Mouse (Mus musculus): Measurements from ENCODE around the gene Gm49322. TPM values are rescaled to one million over a fixed set of nuclear protein-coding genes. Genes with fewer than 3 reads are reported as not detected.

Gene Gm49322
- total RNA-seq, 2 experiments from 2014 or later, result 1.1 to 1.7 TPM

DNA sequence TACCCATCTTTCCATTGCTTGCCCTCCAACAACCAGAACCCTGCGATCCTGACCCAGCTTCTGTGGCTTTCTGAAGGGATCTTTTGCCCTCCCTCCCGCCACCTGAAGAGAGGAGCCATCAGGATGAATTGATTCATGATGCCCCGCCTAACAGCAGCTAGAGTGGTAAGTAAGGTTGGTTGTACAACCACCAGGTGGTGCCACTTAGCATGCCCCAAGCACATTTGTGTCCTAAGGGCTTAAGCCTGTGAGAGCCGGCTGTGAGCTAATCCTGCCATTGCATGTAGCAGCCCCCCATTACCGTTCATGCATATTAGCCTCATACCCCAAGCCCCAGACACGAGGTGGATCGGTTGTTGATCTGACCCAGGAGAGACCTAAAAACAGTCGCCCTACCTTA, 26.9 kb upstream of the Gm49322 start:
- peak in 1 of 2 experiments; percentile 46 for DNase-seq (ENCODE audit: low spot score in 2 of 2)

GRCm38 (mm10) chr10:80583047-80583446, 22.8 kb upstream of the Gm49322 start:
- no peak for DNase-seq (ENCODE audit: low spot score in 2 of 2)

- DNase-seq (ENCODE audit: low spot score in 2 of 2), result peak in 1 of 2 experiments; percentile 18
These were observed 21.8 kb upstream of the Gm49322 start for GRCm38 (mm10) chr10:80584045-80584488.

- DNase-seq (ENCODE audit: low spot score in 2 of 2), result no peak
These were observed 20.9 kb upstream of the Gm49322 start for GRCm38 (mm10) chr10:80584642-80585552.

DNA sequence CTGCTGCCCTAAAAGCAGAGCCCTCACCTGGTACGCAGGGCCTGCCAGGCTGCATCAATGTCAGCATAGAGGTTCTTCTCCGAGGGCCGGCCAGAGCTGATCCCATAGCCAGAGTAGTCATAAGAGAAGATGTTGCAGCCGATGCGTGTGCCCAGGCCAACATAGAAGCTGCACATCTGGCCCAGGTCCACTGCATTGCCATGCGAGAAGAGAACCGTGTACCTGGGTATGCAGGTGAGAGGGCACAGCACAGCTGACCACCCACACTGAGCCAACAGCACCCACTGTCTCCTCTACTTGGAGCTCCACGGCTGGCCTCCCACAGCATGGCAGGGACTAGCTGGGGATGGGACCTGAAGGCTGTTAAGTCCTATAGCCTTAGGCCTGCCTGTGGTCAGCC, 20.2 kb upstream of the Gm49322 start:
- no peak for DNase-seq (ENCODE audit: low spot score in 2 of 2)

DNA sequence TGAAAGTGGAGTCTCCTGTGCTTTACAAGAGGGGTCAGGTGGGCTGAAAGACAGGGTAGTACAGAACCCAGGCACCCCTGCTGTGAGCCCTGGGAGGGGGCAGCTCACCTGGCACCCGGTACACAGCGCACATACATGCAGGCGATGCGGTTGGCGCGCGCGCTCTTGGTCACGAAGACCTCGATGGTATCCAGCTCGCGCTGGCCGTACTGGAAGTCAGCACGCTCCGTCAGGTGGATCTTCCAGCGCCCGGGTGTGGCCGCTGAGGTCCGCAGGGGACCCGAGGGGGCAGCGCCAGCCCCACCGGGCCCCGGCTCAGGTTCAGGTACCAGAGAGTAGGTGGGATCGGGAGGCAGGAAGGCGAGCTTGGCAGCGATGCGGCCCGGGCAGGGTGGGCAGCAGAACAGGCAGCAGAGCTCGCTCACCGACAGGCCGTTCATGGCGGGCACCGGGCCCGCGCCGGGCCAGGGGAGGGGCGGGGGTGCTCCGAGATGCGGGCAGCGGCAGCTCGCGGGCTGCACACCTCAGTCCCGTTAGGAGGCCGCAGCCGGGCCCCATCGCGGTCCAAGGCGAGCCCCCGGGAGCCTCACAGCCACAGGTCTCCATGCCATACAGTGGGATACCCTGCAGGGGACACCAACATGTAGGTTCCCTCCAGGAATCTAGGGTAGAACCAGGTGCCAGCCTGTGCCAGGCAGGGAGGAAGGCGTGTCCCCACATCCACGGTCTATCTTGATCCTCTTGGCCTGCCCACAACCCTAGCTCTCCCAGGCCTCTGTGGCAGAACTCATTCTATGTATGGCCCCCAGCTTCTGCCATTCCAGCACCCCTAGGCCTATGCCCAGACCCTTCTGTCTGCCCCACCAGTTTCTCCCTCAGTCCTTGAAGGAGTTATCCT, 19.2 kb upstream of the Gm49322 start:
- DNase-seq (ENCODE audit: low spot score in 2 of 2), result peak in 1 of 2 experiments; percentile 30

DNA sequence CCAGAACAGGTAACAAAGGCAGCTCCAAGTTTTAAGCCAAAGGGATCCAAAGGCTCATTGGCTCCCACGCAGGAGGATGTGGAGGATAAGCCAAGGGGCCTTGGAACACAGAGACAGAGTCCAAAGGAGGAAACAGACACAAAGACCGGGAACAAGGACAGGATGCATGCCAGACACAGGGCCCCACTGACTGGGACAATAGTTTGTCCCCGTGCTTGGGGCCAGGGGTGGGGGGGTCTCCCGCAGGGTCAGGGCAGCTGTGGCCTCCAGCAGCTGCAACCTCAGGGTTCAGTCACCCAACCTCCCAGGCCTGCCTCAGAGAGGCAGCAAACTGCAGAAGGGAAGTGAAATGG, 18.5 kb upstream of the Gm49322 start:
- DNase-seq (ENCODE audit: low spot score in 2 of 2), result peak in 1 of 2 experiments; percentile 17

DNA sequence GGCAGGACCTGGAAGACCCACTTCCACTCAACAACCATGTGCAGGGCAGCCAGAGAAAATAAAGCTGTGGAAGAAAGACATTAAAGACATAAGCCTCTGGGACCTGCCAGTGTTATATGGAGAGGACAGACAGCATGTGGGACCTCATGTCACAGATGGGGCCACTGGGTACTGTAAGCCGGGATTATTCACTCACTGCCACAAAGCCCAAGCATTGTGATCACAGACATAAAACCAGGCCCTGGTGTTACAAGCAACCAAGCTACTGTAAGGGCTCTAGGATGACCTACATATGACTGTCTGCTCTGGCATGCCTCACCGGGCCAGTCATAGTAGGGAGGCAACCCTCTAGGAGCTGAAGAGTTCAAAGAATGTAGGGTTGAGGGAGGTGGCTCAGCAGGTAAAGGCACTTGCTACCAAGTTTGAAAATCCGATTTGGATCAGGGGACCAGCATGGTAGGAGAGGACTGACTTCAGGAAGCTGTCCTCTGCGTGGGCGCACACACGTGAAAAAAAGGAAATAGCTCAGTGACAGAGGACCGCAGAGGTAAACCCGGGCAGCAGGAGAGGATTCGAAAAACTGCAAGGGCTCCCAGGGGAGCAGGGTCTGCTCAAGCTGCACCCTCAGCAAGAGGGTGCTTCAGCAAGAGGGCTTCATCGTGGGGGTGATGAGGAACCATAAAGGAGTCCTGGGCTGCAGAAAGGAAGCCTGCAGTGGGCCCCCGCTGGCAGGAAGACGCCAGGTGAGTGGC, 16.5 kb upstream of the Gm49322 start:
- DNase-seq (ENCODE audit: low spot score in 2 of 2), result no peak

DNA sequence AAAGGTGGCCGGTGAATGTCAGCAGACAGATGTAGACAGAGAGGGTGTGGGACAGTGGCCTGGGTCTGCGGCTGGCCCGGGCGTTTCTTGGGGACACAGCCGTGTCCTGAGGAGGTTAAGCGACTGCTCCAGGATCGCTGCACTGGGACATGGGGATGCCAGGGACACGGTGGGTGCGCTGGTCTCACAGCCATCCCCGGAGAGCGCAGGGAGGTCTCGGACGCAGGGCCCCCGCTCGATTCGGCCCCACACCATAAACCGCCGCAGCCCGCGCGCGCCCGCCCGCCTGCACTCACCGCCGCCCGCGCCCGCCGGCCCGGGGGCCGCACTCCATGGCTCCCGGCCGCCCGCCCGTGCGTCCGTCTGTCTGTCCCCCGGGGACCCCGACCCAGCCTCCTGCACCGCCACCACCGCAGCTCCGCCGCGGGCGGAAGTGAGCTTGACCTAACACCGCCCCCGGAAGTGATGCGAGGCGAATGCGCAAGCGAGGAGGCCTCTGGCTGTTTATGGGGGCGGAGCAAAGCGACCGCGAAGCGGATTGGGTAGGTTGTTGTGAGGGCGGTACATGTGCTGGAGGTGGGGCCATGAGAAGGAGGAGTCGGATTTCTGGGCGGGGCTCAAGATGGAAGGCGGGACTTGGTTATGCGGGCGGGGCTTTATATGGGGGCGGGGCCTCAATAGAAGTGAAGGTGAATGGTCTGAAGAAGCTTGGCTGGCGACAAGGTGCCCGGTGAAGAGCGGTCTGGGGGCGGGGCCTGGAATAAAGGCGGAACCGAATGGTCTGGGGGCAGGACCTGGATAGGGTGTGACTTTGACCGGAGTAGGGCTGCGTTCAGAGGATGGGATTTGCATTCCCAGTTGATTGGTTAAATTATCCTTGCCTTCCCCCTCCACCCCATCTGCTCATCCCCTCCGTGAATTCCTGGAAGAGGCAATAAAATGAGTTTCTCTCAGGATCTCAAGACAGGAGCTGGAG, 15.7 kb upstream of the Gm49322 start, which contains the start of gene Abhd17a:
Gene Abhd17a (minus strand): TSS at position 463 of the 976 bp plus-strand sequence.
- DNase-seq (ENCODE audit: low spot score in 2 of 2), result peak; percentile 91 to 96

- no peak for DNase-seq (ENCODE audit: low spot score in 2 of 2)
These were observed 9.5 kb upstream of the Gm49322 start for GRCm38 (mm10) chr10:80596318-80596717.

DNA sequence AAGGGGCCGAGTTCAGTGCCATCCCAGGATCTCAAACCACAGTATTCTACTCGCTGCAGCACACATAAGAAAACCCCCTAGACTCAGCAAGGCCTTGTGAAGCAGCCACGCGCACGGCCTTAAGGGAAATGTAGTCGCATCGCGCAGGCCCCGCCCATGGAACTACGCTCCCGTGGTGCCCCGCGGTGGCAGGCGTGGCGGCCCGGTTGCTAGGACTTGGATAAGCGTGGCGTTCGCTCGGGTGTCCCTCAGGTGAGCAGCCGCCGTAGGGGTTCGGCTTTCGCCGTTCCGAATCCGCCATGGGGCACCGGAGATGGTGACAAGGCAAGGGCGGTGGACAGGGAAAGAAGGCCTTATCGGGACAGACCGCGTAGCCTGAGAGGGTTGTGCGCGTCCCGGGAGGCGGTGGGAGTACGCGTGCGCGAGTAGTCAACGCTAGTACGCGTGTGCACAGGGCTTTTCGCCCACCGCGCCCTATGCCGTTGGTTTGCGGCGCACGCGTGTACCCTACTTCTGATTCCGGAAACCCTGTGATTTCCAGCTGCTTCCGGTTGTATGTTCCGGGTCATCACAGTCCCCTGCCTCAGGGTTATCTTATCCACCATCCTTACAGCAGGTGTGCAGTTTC, 3.0 kb upstream of the Gm49322 start, which contains the start of the genes Scamp4 and Adat3:
Gene Scamp4 (plus strand): TSS at position 175 of the 628 bp plus-strand sequence.
Gene Adat3 (plus strand): TSS at position 183 of the 628 bp plus-strand sequence.
- DNase-seq (ENCODE audit: low spot score in 2 of 2), result peak; percentile 82 to 95

DNA sequence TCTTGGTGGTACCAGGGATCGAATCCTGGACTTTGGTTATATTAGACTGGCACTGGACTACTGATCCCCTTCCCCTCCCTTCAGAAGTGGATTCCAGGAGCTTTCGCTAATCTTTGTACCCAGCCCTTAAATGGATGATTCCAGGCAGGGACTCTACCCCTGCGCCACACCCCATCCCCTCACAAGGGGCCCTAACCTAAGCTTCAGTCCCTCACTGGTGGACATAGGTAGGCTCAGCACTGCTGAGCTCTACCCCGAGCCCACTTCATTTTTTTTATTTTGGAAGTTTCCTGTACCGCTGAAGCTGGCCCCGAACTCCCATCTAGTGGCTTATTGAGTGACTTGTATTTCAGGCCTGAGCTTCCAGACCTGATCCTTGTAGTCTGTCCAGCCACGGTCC, 2.5 kb upstream of the Gm49322 start:
- DNase-seq (ENCODE audit: low spot score in 2 of 2), result no peak

DNA sequence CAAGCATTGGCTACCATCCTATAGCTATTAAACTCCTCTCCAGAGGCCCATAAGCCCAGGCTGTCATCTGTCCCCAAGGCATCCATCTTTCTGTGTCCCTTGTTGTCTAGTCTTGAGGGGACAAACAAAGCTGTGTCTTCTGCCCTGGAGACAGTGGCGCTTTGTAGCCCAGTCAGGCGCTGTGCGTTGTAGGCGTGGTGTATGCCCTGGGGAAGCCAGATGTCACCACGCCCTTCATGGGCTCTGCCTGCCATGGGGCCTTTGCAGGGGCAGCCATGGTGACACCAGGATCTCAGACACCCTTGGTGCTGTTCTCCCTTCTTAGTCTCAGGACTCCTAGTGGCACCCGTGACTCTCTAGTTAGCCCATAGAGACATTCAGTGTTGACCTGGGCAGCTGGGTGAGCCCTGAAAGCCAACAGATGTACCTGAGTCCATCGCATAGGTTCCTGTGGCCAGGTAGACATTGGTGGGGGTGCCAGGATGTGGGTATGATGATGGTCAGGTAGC, 1.8 kb upstream of the Gm49322 start:
- DNase-seq (ENCODE audit: low spot score in 2 of 2), result no peak

DNA sequence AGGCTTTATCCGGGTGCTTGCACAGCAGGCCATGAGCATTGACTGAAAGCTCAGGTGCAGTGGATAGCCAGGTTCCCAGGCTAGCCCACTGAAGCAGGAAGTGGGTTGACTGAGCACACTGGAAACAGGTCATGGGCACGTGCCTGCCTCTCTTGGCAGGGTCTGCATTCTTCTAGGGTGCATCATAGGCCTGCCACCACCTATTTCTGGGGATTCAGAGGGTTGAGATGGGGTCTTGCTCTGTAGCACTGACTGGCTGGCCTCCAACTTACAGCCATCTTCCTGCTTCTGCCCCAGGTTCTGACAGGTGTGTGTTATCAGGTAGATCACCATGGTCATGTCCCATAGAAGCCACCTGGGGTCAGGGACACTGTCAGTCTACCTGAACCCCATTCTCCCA, 833 bp upstream of the Gm49322 start:
- DNase-seq (ENCODE audit: low spot score in 2 of 2), result no peak

- DNase-seq (ENCODE audit: low spot score in 2 of 2), result no peak
These were observed 485 bp downstream of the Gm49322 start for GRCm38 (mm10) chr10:80606306-80606705.

- no peak for DNase-seq (ENCODE audit: low spot score in 2 of 2)
These were observed 1.0 kb downstream of the Gm49322 start for GRCm38 (mm10) chr10:80606737-80607350.

DNA sequence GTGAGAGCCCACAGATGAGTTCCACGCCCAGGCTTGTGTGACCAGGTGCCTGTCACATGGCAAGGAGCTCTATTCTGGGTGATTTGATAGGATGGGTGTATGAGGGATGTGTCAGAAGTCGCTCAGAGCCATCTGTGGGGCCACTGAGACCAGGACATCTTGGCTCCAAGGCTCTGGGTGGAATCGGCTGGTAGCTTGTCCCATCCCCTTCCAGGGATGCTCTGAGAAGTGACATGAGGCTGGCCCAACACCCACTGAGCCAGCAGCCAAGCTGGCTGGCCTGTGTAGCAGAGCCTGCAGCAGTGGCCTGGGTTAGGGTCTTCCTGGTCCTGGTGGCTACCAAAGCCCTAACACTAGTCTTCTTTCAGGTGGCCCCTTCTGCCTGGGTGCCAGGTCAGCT, 2.6 kb downstream of the Gm49322 start:
- no peak for DNase-seq (ENCODE audit: low spot score in 2 of 2)

DNA sequence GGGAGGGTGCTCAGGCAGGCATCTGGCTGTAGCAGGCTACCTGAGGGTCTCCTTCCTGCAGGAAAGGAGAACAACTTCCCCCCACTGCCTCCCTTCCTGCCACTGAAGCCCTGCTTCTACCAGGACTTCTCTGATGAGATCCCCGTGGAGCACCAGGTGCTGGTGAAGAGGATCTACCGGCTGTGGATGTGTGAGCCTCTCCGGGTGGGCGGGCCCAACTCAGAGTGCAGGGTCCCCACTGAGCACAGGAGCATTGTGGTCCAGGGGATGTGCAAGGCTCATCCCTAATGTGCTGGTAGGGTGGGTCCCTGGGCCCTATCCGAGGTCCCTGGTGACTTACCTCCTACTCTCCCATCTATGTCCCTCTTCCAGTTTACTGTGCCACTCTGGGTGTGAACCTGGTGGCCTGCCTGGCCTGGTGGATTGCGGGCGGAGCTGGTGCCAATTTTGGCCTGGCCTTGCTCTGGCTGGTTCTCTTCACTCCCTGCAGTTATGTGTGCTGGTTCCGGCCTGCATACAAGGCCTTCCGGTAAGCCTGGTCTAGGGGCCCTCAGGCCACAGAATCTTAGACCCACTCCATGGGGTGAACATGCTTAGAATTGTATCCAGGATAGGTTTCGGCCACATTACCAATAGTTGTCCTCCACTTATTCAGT, 3.6 kb downstream of the Gm49322 start:
- no peak for DNase-seq (ENCODE audit: low spot score in 2 of 2)

Measured in gastrocnemius, postnatal 4 days (tissue).